Mouse (Mus musculus): ENCODE data around the gene Coa3. TPM values are rescaled to one million over a fixed set of nuclear protein-coding genes. Genes with fewer than 3 reads are reported as not detected.

Coa3 gene
- total and polyA plus RNA-seq, 3 experiments = 117 to 285 (median 177) TPM

DNA sequence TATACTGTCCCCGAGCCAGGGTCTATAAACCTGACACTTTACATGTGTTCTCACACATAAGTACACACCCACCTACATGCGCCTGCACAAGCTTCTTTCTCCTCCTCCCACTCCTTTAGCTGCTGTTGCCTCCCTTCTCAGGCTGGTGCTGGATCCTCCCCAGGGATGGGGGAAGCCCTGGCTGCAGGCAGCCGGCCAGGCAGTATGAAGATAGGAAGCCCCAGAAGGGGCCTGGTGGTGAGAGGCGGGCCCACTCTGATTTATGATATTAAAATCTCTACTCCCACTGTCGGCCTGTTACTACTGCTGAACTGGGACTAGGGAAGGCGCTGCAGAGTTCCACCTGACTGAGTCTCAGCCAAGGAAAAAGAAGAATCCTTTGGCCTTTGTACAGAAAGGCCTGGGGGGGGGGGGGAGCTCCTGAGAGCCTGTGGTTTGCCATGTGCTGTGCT is 19.6 kb downstream of the Coa3 start:
- in situ Hi-C loops (cut with MboI; ENCODE audit: low pct_ligation_motif_present, low pct_unique_long_range_greater_than_20kb, low sequenced_read_pairs) = no loop called here
- H3K4me2 ChIP-seq (ENCODE audit: insufficient read depth, low read depth, poor library complexity, severe bottlenecking) = no peak overlapping the region
- H3K4me1 ChIP-seq (ENCODE audit: control insufficient read depth in 1 of 2, insufficient read depth in 2 of 2) = peaks cover 4 to 45% of the 10 kb centered on the region in 2 experiments; a peak in 3 of 4 replicates
- no peak overlapping the region for H3K9ac ChIP-seq (ENCODE audit: insufficient read depth, low read depth)
- no peaks in the 10 kb centered on the region for H3K9me3 ChIP-seq (replicated peaks; ENCODE audit: low read length)
- H3K27me3 ChIP-seq (replicated peaks) = no peaks in the 10 kb centered on the region
- H3K27ac ChIP-seq (ENCODE audit: insufficient read depth, low read depth) = no peak overlapping the region
- TF ChIP-seq PAX5 (IDR thresholded peaks at IDR 0.05; ENCODE audit: low read length) (no peak), USF2 (conservative IDR thresholded peaks at IDR 0.05; ENCODE audit: low read depth, low read length) (no peak), UBTF (IDR thresholded peaks at IDR 0.05; ENCODE audit: low read depth, low read length) (no peak), GABPA (IDR thresholded peaks at IDR 0.05; ENCODE audit: insufficient replicate concordance, low read depth, low read length) (no peak), KAT2A (IDR thresholded peaks at IDR 0.05; ENCODE audit: insufficient replicate concordance, low read length) (no peak), RAD21 (IDR thresholded peaks at IDR 0.05; ENCODE audit: low read depth, low read length) (no peak), ZC3H11A (IDR thresholded peaks at IDR 0.05; ENCODE audit: low read depth, low read length) (no peak), TBP (conservative IDR thresholded peaks at IDR 0.05; ENCODE audit: low read depth, low read length) (no peak)
- H3K4me3 ChIP-seq (replicated peaks in 1 of 3; ENCODE audit: low read depth in 2 of 3, low read length in 2 of 3, poor library complexity in 1 of 3) = no peak overlapping the region
- H3K79me2 ChIP-seq (replicated peaks; ENCODE audit: control insufficient read depth, extremely low read depth, insufficient read depth, poor library complexity, severe bottlenecking) = peaks cover 7% of the 10 kb centered on the region
- DNase-seq (ENCODE audit: extremely low read depth) = no peak
- dilution Hi-C loops (cut with MboI; ENCODE audit: extremely low pct_ligation_motif_present, extremely low pct_unique_long_range_greater_than_20kb, low sequenced_read_pairs) = no loop called here
- H3K36me3 ChIP-seq (replicated peaks in 1 of 2; ENCODE audit: control insufficient read depth in 1 of 2, insufficient read depth in 1 of 2, low read length in 1 of 2) = peaks cover 27 to 75% of the 10 kb centered on the region in 2 experiments

DNA sequence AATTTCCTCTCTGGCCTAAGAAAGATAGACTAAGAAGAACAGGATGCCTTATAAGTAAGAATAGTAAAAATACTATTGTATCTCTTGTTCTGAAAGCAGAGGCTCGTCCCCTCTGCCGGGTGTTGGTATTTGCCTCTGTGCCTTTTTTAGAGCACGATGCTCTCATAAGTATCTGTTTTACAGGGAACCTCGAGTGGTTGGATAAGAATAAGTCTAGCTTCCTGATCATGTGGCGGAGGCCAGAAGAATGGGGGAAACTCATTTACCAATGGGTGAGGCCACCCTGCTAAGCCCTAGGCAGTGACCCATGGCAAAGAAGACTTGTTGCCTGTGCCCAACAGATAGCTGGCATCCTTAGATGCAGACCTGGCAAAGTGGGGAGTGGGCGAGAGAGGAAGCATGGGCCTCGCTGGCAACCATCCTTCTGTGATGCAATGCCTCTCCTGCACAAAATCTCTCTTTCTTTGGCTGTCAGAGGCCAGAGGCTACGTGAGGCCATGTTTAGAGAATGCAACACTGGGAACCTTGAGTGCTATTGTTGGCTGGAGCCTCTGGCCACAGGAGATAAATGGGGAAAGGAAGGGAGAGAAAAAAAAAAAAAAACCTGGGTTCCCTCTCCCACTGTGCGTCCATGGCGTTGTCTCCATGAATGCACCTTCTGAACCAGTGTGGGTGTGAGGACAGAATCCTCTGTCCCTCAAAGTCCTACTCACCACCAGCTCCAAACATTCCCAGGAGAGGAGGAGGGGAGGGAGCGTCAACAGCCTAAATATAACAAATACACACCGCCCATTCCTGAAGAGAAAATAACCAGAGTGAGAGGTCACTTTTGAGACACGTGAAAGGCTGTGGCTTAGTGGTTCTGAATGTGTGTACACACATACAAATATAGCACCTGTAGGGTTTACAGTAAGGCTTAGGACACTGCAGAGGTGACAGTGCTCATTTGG is 22.8 kb downstream of the Coa3 start:
- Histone ChIP-seq H3K4me2 (ENCODE audit: insufficient read depth, low read depth, poor library complexity, severe bottlenecking) (no peak overlapping the region), H3K27ac (ENCODE audit: insufficient read depth, low read depth) (no peak overlapping the region), H3K36me3 (replicated peaks in 1 of 2; ENCODE audit: control insufficient read depth in 1 of 2, insufficient read depth in 1 of 2, low read length in 1 of 2) (peaks cover 27 to 51% of the 10 kb centered on the region in 2 experiments), H3K79me2 (replicated peaks; ENCODE audit: control insufficient read depth, extremely low read depth, insufficient read depth, poor library complexity, severe bottlenecking) (peaks cover 12% of the 10 kb centered on the region), H3K4me3 (replicated peaks in 1 of 3; ENCODE audit: low read depth in 2 of 3, low read length in 2 of 3, poor library complexity in 1 of 3) (no peak overlapping the region), H3K9ac (ENCODE audit: insufficient read depth, low read depth) (no peak overlapping the region), H3K9me3 (replicated peaks; ENCODE audit: low read length) (no peaks in the 10 kb centered on the region), H3K4me1 (ENCODE audit: control insufficient read depth in 1 of 2, insufficient read depth in 2 of 2) (peaks cover 4 to 54% of the 10 kb centered on the region in 2 experiments; a peak in 3 of 4 replicates), H3K27me3 (replicated peaks) (peaks cover 5% of the 10 kb centered on the region)
- DNase-seq (ENCODE audit: extremely low read depth) = no peak
- TF ChIP-seq RCOR1 (conservative IDR thresholded peaks at IDR 0.05; ENCODE audit: low read depth, low read length) (no peak), POLR2A (IDR thresholded peaks at IDR 0.05; ENCODE audit: low read depth, low read length) (no peak)
- dilution Hi-C loops (cut with MboI; ENCODE audit: extremely low pct_ligation_motif_present, extremely low pct_unique_long_range_greater_than_20kb, low sequenced_read_pairs) (no loop called here), in situ Hi-C loops (cut with MboI; ENCODE audit: low pct_ligation_motif_present, low pct_unique_long_range_greater_than_20kb, low sequenced_read_pairs) (no loop called here)
